Mouse (Mus musculus): ENCODE results near the gene Ociad1. TPM values are rescaled to one million over a fixed set of nuclear protein-coding genes. Genes with fewer than 3 reads are reported as not detected.

The Ociad1 gene
- 212 TPM in 2 replicates for polyA plus RNA-seq (2015; fragmentation: Nextera tagmentation; extraction: Ambion mirVana)

GRCm38 (mm10) chr5:73292502-73293457 lies at the start of gene Ociad1:
Gene Ociad1 (plus strand): TSS chr5:73292784.

DNA sequence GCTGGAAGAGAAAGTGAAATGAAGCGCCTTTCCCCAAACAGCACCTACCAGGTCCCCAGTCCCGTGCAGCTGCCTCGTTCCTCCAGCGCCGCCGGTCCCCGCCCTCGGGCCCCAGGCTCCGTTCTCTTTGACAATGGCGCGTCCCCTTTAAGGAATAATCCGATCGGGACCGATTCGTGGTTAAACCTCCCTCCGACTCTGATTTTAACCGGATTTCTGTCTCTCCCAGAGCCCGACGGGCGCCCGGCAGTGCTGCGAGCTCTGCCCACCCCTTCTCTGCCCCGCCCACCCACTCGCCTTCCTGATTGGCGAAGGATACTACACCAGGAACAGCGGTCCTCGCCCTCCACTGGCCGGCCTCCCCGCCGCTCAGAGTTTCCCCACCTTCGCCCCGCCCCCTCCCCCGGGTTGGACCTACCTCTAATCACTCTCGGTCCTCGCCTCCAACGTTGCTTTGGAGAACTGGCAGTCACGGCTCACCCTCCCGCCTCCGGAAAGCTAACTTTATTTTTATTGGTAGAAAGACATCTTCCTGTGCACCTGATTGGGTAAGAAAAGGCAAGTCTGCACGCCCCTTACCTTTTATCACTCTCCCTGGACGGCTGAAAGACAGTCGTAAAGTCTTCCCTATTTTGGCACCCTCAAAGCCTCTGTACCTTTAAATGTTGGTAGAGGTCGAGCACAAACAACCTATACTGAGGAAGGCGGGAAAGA lies 36.1 kb upstream of the Ociad1 start, which contains the start of gene Fryl:
TSS of gene Fryl (minus strand) at position 268 of the 714 bp plus-strand sequence.

DNA sequence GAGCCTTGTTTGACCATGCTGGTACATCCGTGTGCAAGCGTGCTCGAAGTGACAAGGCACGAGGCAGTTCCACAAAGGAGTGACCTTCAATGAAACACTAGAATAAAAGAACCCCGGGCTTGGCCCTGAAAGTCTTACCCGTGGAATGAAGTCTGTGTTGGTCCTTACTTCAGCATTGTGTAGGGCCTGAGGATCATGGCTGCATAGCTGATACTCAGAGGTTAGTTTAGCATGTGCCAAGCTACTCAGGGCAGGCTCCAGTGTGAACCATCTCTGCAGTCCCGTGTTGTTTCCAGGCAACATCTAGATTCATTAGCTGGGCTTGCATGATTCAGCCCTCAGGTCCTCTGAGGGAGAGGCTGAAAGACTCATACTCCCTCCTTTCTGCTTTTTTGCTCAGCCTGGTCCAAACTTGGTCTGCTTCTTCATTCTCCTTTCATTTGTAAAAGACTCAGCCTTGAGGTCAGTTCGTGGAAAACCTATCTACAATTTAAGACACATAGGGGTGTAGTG lies 48.2 kb downstream of the Ociad1 start, which contains the start of gene Ociad2:
TSS of gene Ociad2 (minus strand) at position 306 of the 513 bp plus-strand sequence.

Other genes starting within 250 kb of the Ociad1 start
- gene Fryl, start 36.2 kb upstream of the Ociad1 start, polyA plus RNA-seq (2015; fragmentation: Nextera tagmentation; extraction: Ambion mirVana), result 7.7 and 9.0 TPM in 2 replicates
- gene Ociad2, start 48.2 kb downstream of the Ociad1 start, polyA plus RNA-seq (2015; fragmentation: Nextera tagmentation; extraction: Ambion mirVana), result 4.7 and 5.6 TPM in 2 replicates
- gene Cwh43, start 113.3 kb downstream of the Ociad1 start, polyA plus RNA-seq (2015; fragmentation: Nextera tagmentation; extraction: Ambion mirVana), result 0.50 TPM in 1 of 2 replicates, not detected in the other
- gene Dcun1d4, start 188.2 kb downstream of the Ociad1 start, polyA plus RNA-seq (2015; fragmentation: Nextera tagmentation; extraction: Ambion mirVana), result 7.9 and 8.7 TPM in 2 replicates